Mouse (Mus musculus): ENCODE measurements at regions not wholly inside any gene's neighbourhood (a gene's known extent, or its start where the extent isn't known, plus 50 kb on each side); places are given as distances from the start of the nearest gene placed in this dataset.

GRCm38 (mm10) chr2:72800696-72801095 lies 179.6 kb downstream of the Sp3 start:
- DNase-seq (ENCODE audit: low read depth, low spot score) = no peak

GRCm38 (mm10) chr2:72813282-72813974 lies 166.8 kb downstream of the Sp3 start:
- DNase-seq (ENCODE audit: low read depth, low spot score) = no peak

DNA sequence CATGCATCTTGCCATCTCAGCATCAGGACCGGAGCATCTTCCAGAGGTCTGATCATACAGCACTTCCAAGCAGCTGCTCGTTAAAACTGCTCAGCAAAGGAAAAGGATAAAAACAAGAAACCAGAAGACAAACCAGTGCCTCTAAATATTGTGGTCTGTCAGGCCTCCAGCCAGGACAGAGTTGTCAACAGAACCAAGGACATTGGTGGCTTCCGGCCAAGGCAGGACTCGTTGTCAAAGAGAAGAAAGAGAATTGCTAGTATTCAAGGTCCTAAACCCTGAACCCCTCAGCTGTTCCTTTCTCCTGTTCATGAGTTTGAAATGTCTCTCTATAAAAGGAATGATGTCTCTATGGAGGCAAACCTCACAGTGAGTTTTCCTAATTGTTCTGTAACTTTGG lies 155.0 kb downstream of the Sp3 start:
- no peak for DNase-seq (ENCODE audit: low read depth, low spot score)

GRCm38 (mm10) chr2:72829139-72829538 lies 151.1 kb downstream of the Sp3 start:
- DNase-seq (ENCODE audit: low read depth, low spot score) = peak; percentile 17

DNA sequence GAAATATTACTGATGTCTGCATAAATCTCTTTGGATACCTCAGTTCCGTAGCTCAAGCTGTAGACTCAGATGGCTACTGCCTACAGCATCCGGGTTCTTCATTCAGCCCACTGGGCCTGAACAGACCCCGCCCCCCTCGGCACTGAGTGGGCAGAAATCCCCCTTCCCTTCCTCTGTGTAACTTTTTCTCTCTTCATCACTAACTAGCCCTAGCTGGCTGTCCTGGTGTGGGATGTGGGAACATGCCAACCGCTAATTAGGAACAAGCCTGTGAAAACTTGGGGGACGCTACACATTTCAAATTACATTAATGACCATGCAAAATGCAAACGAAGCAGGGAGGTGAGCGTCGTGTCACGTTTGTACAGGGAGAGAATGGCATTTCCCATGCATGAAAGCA lies 147.5 kb downstream of the Sp3 start:
- DNase-seq (ENCODE audit: low read depth, low spot score) = no peak

GRCm38 (mm10) chr2:72838085-72838727 lies 142.0 kb downstream of the Sp3 start:
- DNase-seq (ENCODE audit: low read depth, low spot score) = peak; percentile 81

DNA sequence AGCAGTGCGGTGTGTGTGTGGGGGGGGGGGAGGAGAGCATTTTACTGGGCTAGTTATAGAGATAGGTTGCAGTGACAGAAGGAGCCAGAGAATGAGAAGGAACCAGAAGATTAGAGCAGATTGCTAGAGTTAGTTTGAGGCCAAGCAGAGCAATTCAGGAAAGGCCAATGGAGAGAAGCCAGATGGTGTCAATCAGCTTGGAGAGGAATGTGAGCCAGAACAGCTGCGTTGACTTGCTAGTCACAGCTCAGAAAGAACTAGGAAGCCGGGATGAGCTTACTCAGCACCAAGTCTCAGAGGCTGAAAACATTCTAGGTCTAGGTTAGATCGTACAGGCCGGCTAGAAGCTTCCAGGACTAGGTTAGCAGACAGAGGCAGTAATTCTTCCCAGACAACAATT lies 140.6 kb downstream of the Sp3 start:
- peak; percentile 68 for DNase-seq (ENCODE audit: low read depth, low spot score)

GRCm38 (mm10) chr2:72841367-72841766 lies 138.9 kb downstream of the Sp3 start:
- peak; percentile 17 for DNase-seq (ENCODE audit: low read depth, low spot score)

DNA sequence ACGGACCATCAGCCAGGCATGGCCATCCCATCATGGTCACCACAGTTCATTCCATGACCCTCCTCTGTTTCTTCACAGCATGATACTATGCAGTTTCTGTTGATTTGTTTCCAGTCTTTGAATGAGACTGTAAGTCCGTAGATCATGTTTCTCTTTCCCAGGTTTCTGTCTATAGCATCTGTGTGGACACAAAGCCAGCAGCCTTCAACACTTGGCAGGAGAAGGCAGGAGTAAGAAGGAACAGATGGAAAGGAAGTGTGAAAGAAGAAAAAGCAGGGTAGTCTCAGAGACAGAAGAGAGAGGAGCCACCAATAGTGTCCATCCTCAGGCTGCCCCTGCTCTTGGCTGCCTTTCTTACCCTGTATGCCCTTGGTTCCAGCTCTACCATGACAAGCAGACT lies 136.6 kb downstream of the Sp3 start:
- peak; percentile 28 for DNase-seq (ENCODE audit: low read depth, low spot score)

DNA sequence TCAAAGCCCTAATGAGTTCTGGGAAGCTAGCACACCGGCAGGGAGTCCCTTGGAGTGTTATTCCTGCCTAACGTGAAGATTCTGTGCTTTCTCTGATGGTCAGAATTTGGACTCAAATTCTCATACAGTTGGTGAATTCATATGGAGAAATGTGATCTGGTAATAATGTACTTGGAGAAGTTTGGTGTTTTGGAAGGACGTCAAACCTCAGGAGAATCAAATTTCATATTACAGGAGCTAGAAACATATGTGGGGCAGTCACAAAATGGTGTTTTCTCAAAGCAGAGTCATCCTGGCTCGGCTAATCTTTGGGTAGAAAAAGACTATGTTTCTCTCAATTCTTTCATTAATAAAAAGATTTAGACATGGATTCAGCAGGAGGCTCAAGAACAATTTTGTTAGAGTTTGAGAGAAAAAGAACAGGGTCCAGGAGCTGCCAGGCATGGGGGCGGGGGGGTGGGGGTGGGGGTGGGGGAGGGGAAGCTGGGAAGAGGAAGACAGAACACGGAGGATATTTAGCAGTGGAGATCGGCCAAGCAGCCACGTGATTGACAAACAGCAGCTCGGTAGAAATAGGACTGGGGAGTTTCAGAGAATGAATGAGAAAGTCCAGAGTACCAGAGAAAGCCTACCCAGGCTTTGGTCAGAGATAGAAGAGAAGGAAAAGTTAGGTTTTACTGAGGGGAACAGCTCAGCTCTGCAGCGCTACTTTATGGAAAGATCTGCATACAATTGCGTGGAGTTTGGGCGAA lies 130.6 kb downstream of the Sp3 start:
- peak; percentile 75 for DNase-seq (ENCODE audit: low read depth, low spot score)

- DNase-seq (ENCODE audit: low read depth, low spot score) = peak; percentile 75
These were observed 127.7 kb downstream of the Sp3 start for GRCm38 (mm10) chr2:72852509-72852908.

DNA sequence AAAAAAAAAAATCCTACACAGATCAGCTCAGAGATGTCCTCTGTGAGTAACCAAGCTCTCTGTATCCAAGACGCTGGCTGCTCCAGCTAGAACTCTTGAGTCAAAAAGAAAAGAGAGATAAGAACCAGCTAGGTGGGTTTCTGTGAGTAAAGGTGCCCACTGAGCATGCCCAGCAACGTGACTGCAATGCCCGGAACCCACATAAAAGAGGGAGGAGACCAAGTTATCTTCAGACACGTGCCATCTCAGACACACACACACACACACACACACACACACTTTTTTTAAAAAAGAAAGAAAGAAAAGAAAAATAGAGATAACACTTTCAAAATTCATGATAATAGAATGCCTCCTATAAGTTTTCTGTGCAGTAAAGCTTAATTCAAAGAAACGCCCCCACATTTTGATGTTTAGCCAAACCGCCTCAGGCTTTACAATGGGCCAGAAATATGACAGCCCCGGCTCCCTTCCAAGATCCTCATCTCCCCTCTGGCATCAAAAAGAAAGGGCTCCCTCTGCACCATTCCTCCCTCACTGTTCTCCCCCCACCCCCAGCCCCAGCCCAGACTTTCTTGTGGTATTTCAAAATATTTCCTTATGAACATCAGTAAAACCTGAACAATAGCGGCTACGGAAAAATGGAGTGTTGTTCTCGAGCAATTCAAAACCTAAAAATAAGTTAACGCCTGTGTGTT lies 124.8 kb downstream of the Sp3 start:
- DNase-seq (ENCODE audit: low read depth, low spot score) = peak; percentile 66

GRCm38 (mm10) chr2:72855971-72856755 lies 124.1 kb downstream of the Sp3 start:
- no peak for DNase-seq (ENCODE audit: low read depth, low spot score)

DNA sequence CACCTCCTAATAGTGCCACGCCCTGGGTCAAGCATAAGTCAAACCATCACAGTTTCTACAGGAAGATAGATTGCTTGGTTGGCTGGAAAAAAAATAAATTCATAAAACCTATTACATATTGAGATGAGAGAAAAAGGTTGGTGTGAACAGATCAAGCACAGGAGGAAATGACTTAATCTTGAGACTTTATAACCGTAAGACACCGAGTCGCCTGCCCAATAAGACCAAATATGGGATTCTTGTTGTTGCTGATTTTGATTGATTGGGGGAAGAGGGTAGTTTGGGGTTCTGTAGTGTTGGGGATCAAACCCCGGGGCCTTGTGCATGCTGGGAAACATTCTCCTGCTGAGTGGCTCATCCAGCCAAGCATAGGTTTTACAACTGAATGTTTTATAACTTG lies 122.9 kb downstream of the Sp3 start:
- no peak for DNase-seq (ENCODE audit: low read depth, low spot score)

DNA sequence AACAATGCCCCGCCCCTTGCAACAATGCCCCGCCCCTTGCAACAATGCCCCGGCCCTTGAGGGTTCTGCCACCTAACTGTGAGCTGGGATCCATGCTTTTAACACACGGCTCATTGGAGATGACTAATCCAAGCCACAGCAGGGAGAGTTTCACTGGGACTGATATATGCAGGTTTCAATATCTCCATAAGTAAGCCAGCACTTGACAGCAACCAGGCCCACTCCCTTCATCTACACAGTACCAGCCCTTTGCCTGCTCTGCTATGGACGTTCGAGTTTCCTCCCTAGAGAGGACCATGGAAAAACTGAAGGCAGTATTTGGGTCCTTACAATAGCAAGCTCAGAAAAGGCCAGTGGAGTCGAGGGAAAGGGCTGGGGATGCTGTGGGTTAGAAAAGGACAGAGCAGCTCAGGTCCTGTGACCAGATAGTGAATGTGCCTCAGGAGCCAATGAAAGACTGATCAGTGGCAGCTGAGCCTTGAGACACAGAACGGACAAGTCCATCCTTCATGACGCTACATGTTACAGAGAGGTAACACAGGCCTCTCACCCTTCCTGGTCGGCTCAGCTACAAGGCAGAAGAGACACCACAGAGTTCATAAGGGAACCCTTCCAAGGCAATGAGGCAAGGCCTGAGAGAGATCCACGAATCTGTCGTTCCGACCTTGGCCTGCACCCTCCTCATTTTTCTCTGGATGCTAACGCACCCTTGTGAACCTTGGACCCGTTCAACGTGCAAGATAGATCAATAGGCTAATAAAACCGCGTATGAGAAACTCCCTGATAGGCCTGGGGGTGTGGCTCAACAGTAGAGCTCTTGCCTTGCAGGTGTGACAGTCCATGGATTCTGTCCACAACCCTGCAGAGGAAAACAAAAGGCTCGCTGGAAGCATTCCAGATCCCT lies 114.5 kb downstream of the Sp3 start:
- no peak for DNase-seq (ENCODE audit: low read depth, low spot score)

- no peak for DNase-seq (ENCODE audit: low read depth, low spot score)
These were observed 113.9 kb downstream of the Sp3 start for GRCm38 (mm10) chr2:72866366-72866688.

DNA sequence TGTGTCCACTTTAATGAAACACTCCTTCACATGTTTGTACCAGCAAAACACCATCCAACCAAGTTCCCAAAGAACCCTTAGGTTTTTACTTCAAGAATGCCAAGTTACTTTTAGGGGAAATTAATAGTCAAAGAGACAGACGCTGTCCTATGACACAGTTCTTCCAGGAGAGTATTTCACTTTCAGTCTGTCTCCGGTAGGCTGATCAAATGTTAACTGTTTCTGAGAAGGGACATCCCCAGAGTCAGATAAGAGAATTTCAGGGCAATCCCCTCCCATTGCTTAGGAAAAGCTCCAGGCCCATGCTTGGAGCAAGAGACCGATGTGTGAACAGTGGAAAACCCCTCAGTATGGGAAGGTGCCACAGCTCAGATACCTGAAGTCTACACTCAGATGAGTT lies 112.1 kb downstream of the Sp3 start:
- no peak for DNase-seq (ENCODE audit: low read depth, low spot score)

GRCm38 (mm10) chr2:72871836-72872235 lies 108.4 kb downstream of the Sp3 start:
- peak; percentile 89 for DNase-seq (ENCODE audit: low read depth, low spot score)

DNA sequence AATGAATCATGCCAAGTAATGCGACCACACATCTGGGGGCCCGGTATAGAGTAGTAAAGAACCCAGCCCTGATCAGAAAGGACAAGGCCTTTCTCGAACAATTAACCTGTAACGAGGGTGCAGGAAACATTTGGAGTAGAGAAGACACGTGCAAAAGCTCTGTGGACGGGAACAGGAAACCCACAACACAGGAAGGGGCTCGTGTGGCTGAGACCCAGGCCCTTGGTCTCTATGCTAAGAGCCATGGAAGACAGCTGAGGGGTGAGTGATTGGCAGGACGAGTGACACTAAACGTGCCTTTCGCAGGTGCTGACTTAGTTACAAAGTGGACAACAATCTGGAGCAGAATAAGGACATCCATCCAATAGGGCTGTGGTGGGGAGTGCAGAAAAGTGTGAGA lies 106.3 kb downstream of the Sp3 start:
- no peak for DNase-seq (ENCODE audit: low read depth, low spot score)

DNA sequence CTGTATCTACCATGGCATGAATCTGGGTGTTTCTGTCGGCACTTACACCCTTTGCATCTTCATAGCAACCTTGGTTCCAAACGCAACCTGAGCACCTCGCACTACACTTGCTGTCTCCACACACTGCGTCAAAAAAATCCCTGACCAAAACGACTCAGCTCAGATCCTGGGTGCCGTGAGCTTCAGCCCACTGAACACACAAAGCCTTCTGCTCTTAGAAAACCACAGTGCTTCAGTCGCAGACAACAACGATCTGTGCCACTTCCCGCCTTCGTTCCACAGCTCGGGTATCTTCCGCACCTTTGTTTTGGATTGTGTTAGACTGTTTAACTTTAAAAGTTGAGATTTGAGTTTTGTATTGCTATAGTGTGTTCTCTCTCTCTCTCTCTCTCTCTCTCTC lies 105.7 kb downstream of the Sp3 start:
- DNase-seq (ENCODE audit: low read depth, low spot score) = no peak

GRCm38 (mm10) chr2:72875677-72876076 lies 104.6 kb downstream of the Sp3 start:
- DNase-seq (ENCODE audit: low read depth, low spot score) = no peak
